Mouse (Mus musculus) fibroblast of lung, adult 2 months (primary cell): ENCODE measurements around the gene Cbx2.

Experiments used
- DNase-seq: peaks from one replicate; pipeline ENCODE4 v3.0.0-alpha.2; 2011; ENCODE audit warnings: low read depth

Gene Cbx2

GRCm38 (mm10) chr11:119022895-119023615 is at the start of gene Cbx2:
TSS of gene Cbx2 (plus strand) at chr11:119022962.
- no peak for DNase-seq

- no peak for DNase-seq
Measured at GRCm38 (mm10) chr11:118974340-118974739, 48.4 kb upstream of the Cbx2 start.

- peak; percentile 14 for DNase-seq
Measured at GRCm38 (mm10) chr11:118975427-118975826, 47.3 kb upstream of the Cbx2 start.

- no peak for DNase-seq
Measured at GRCm38 (mm10) chr11:118975917-118976316, 46.8 kb upstream of the Cbx2 start.

GRCm38 (mm10) chr11:118980388-118980787 is 42.4 kb upstream of the Cbx2 start:
- DNase-seq, result no peak

- no peak for DNase-seq
Measured at GRCm38 (mm10) chr11:118981012-118981776, 41.6 kb upstream of the Cbx2 start.

GRCm38 (mm10) chr11:118982593-118983113 is 40.1 kb upstream of the Cbx2 start:
- DNase-seq, result no peak

- DNase-seq, result no peak
Measured at GRCm38 (mm10) chr11:118985571-118985970, 37.2 kb upstream of the Cbx2 start.

- DNase-seq, result no peak
Measured at GRCm38 (mm10) chr11:118987999-118988398, 34.8 kb upstream of the Cbx2 start, which contains the start of gene Enpp7. TSS of gene Enpp7 (plus strand) at chr11:118988188.

GRCm38 (mm10) chr11:118992781-118993180 is 30.0 kb upstream of the Cbx2 start:
- no peak for DNase-seq

- DNase-seq, result no peak
Measured at GRCm38 (mm10) chr11:118995448-118995847, 27.3 kb upstream of the Cbx2 start.

GRCm38 (mm10) chr11:118997182-118997581 is 25.6 kb upstream of the Cbx2 start:
- DNase-seq, result no peak

- DNase-seq, result no peak
Measured at GRCm38 (mm10) chr11:118998540-118999265, 24.1 kb upstream of the Cbx2 start.

- no peak for DNase-seq
Measured at GRCm38 (mm10) chr11:118999361-118999804, 23.4 kb upstream of the Cbx2 start.

- no peak for DNase-seq
Measured at GRCm38 (mm10) chr11:119000877-119001276, 21.9 kb upstream of the Cbx2 start.

GRCm38 (mm10) chr11:119001493-119002128 is 21.2 kb upstream of the Cbx2 start:
- DNase-seq, result no peak

GRCm38 (mm10) chr11:119005547-119006275 is 17.1 kb upstream of the Cbx2 start:
- DNase-seq, result no peak

GRCm38 (mm10) chr11:119006462-119006861 is 16.3 kb upstream of the Cbx2 start:
- DNase-seq, result no peak

- DNase-seq, result no peak
Measured at GRCm38 (mm10) chr11:119007461-119008456, 15.0 kb upstream of the Cbx2 start.

GRCm38 (mm10) chr11:119014455-119014854 is 8.3 kb upstream of the Cbx2 start:
- no peak for DNase-seq
